Mouse (Mus musculus) brain, embryonic 14.5 days (tissue): ENCODE data around the gene Dap.

Source experiments
- CTCF ChIP-seq: fragments of 200-500 bp; IDR thresholded peaks from 2 replicates; pipeline ENCODE4 v1.5.1; 2012; ENCODE audit warnings: inconsistent platforms, mild to moderate bottlenecking, moderate library complexity, borderline replicate concordance; ENCODE audit not compliant: insufficient read depth, insufficient read length; ENCODE audit errors: extremely low read depth
- POLR2A ChIP-seq: fragments of 200-500 bp; IDR thresholded peaks from 2 replicates; pipeline ENCODE4 v1.6.1; 2012; ENCODE audit warnings: mild to moderate bottlenecking, inconsistent platforms, borderline replicate concordance; ENCODE audit not compliant: poor library complexity, insufficient read depth, insufficient read length, severe bottlenecking; ENCODE audit errors: extremely low read depth

DNA sequence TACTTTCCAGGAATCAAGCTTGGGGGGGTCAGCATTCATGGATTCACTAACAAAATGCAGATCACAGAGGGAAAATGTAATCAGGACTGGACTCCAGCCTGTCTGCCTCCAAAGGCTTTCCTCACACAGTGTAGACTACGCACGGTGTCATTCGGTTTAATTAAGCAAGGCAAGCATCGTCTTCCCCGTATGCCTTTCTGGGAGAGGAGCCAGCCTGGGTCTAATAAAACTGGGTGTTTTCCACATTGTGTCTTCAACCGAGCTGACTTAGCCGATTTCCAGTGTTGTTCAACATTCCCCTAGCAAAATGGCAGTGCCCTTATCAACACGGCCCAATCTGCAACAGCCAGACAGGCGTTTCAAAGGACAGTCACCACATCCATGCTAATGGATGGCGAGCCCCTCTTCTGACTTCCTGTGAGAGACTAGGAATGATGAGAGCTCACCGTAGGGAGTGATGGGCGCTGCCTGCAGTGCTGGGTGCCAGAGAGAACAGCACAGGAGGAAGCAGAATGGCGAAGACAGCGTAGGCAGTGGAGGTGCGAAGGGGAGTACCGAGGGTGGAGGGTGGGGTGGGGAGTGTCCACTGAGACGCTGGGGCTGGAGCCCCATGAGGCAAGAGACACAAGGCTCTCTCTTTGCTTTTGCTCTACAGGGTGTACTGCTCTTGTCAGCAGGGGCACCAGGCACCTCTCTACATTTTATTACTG, 61.0 kb downstream of the Dap start:
- TF ChIP-seq CTCF (no peak), POLR2A (no peak)
